Mouse (Mus musculus) forebrain, embryonic 13.5 days (tissue): ENCODE results near the gene Spaca3. TPM values are rescaled to one million over a fixed set of nuclear protein-coding genes. Genes with fewer than 3 reads are reported as not detected.

ENCODE experiments used
- ATAC-seq: fragments of 200-750 bp; cut with Nextera tagmentation; 2 replicates; pipeline ENCODE4 v1.8.0; 2017
- H3K27ac ChIP-seq: fragments of 300-500 bp; sonication (generic); 2 replicates; pipeline ENCODE4 v1.5.1; 2015; ENCODE audit warnings: inconsistent platforms, mild to moderate bottlenecking, moderate library complexity
- H3K27me3 ChIP-seq: fragments of 300-500 bp; sonication (generic); 2 replicates; pipeline ENCODE4 v1.6.1; 2015; ENCODE audit warnings: mild to moderate bottlenecking, inconsistent platforms
- H3K36me3 ChIP-seq: fragments of 300-500 bp; sonication (generic); 2 replicates; pipeline ENCODE4 v1.6.1; 2015; ENCODE audit warnings: mild to moderate bottlenecking, inconsistent platforms; ENCODE audit not compliant: poor library complexity, severe bottlenecking
- H3K4me1 ChIP-seq: fragments of 300-500 bp; sonication (generic); 2 replicates; pipeline ENCODE4 v1.6.1; 2015; ENCODE audit warnings: inconsistent platforms
- H3K4me2 ChIP-seq: fragments of 300-500 bp; sonication (generic); 2 replicates; pipeline ENCODE4 v1.6.1; 2015; ENCODE audit warnings: inconsistent platforms, mild to moderate bottlenecking, moderate library complexity
- H3K4me3 ChIP-seq: fragments of 300-500 bp; sonication (generic); 2 replicates; pipeline ENCODE4 v1.5.1; 2015; ENCODE audit warnings: mild to moderate bottlenecking, inconsistent platforms
- H3K9ac ChIP-seq: fragments of 300-500 bp; sonication (generic); 2 replicates; pipeline ENCODE4 v1.6.1; 2015; ENCODE audit warnings: mild to moderate bottlenecking, inconsistent platforms
- H3K9me3 ChIP-seq: fragments of 300-500 bp; sonication (generic); replicated peaks from 2 replicates; pipeline ENCODE4 v1.6.1; 2016; ENCODE audit warnings: inconsistent platforms
- WGBS: fragments of 180-500 bp; shearing (Covaris S2); methylation state at CpG from one replicate; pipeline ENCODE4 v1.1.7; 2015; 5-methylcytosine and 5-hydroxymethylcytosine counted together
- polyA plus RNA-seq: library from polyadenylated mRNA; unstranded; fragments of >200 nt; fragmentation: Nextera tagmentation; extraction: Ambion mirVana; gene quantifications from 2 replicates; pipeline ENCODE4 v1.2.1, GENCODE M21; 2015

Spaca3 gene
- polyA plus RNA-seq, 1 experiment from 2014 or later, result not detected

- Histone ChIP-seq H3K4me2 (no peak overlapping the region), H3K27me3 (no peaks in the 10 kb centered on the region), H3K9me3 (no peaks in the 10 kb centered on the region), H3K4me1 (no peaks in the 10 kb centered on the region), H3K9ac (no peak overlapping the region), H3K36me3 (no peaks in the 10 kb centered on the region), H3K4me3 (no peak overlapping the region), H3K27ac (no peak overlapping the region)
- no peak for ATAC-seq
- WGBS, result 88% methylated on average over 10 of the region's 10 CpGs
Observed at GRCm38 (mm10) chr11:80903426-80903825, 45.3 kb downstream of the Spaca3 start.

DNA sequence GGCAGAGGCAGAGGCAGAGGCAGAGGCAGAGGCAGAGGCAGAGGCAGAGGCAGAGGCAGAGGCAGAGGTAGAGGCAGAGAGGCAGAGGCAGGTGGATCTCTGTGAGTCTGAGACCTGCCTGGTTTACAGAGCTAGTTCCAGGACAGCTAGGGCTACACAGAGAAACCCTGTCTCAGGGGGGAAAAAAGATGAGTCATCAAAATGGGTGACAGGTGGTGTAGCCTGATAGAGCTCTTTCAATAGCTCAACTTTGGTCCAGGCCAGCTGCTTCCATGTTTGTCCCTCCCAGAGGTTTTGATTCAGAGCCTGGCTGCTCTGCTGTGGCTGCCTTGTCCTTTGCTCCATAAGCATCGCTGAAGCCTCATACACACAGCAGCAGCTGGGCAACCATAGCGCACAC lies 46.4 kb downstream of the Spaca3 start:
- no peak for ATAC-seq
- Histone ChIP-seq H3K9me3 (no peaks in the 10 kb centered on the region), H3K27ac (no peak overlapping the region), H3K36me3 (no peaks in the 10 kb centered on the region), H3K27me3 (no peaks in the 10 kb centered on the region), H3K4me3 (no peak overlapping the region), H3K4me1 (no peaks in the 10 kb centered on the region), H3K4me2 (no peak overlapping the region), H3K9ac (no peak overlapping the region)
- 72% methylated on average over 2 of the region's 2 CpGs for WGBS

GRCm38 (mm10) chr11:80906456-80906855 lies 48.3 kb downstream of the Spaca3 start:
- 34% methylated on average over 4 of the region's 4 CpGs for WGBS

GRCm38 (mm10) chr11:80907820-80908219 lies 49.7 kb downstream of the Spaca3 start:
- Histone ChIP-seq H3K36me3 (no peaks in the 10 kb centered on the region), H3K4me1 (no peaks in the 10 kb centered on the region), H3K9me3 (no peaks in the 10 kb centered on the region), H3K27me3 (no peaks in the 10 kb centered on the region), H3K9ac (no peak overlapping the region), H3K4me3 (no peak overlapping the region), H3K4me2 (no peak overlapping the region), H3K27ac (no peak overlapping the region)
- ATAC-seq, result no peak
- WGBS, result 93% methylated on average over 6 of the region's 6 CpGs

More at GRCm38 (mm10) chr11:80906456-80906855, 48.3 kb downstream of the Spaca3 start:
- no peaks in the 10 kb centered on the region for H3K36me3 ChIP-seq
- H3K9me3 ChIP-seq, result no peaks in the 10 kb centered on the region
- H3K4me1 ChIP-seq, result no peaks in the 10 kb centered on the region
- no peak overlapping the region for H3K27ac ChIP-seq
- H3K4me2 ChIP-seq, result no peak overlapping the region
- H3K9ac ChIP-seq, result no peak overlapping the region
- H3K4me3 ChIP-seq, result no peak overlapping the region
- H3K27me3 ChIP-seq, result no peaks in the 10 kb centered on the region
- ATAC-seq, result no peak

- H3K27me3 ChIP-seq, result no peaks in the 10 kb centered on the region
- 88% methylated on average over 5 of the region's 5 CpGs for WGBS
- 0 out of 2 replicates have a peak, but pooled peaks cover 3% of the 10 kb centered on the region for H3K9me3 ChIP-seq
- no peak for ATAC-seq
- no peaks in the 10 kb centered on the region for H3K36me3 ChIP-seq
- H3K27ac ChIP-seq, result no peak overlapping the region
- H3K9ac ChIP-seq, result no peak overlapping the region
- no peak overlapping the region for H3K4me2 ChIP-seq
- no peak overlapping the region for H3K4me3 ChIP-seq
- no peaks in the 10 kb centered on the region for H3K4me1 ChIP-seq
Observed at GRCm38 (mm10) chr11:80912721-80913120, 54.6 kb downstream of the Spaca3 start.

- Histone ChIP-seq H3K4me3 (no peak overlapping the region), H3K36me3 (no peaks in the 10 kb centered on the region), H3K27ac (no peak overlapping the region), H3K27me3 (no peaks in the 10 kb centered on the region), H3K9me3 (0 out of 2 replicates have a peak, but pooled peaks cover 3% of the 10 kb centered on the region), H3K4me2 (no peak overlapping the region), H3K9ac (no peak overlapping the region), H3K4me1 (no peaks in the 10 kb centered on the region)
- WGBS, result 53% methylated on average over 4 of the region's 4 CpGs
- ATAC-seq, result no peak
Observed at GRCm38 (mm10) chr11:80913408-80914024, 55.4 kb downstream of the Spaca3 start.

Other genes with a start within 250 kb of the Spaca3 start
- 1.4 and 1.7 TPM in 2 replicates for gene Myo1d, start 78.3 kb upstream of the Spaca3 start, polyA plus RNA-seq
- 58.6 and 60.1 TPM in 2 replicates for gene Tmem98, start 48.2 kb upstream of the Spaca3 start, polyA plus RNA-seq